Mouse (Mus musculus) fibroblast of lung, adult 2 months (primary cell): ENCODE measurements around the gene 1700008O03Rik.
A peak's percentile ranks its signal among the peaks of the same experiment; 100 is the strongest.

Experiments
- DNase-seq: peaks from one replicate; pipeline ENCODE4 v3.0.0-alpha.2; 2011; ENCODE audit warnings: low read depth

Gene 1700008O03Rik

GRCm38 (mm10) chr7:44385720-44386119, at the start of gene 1700008O03Rik:
Gene 1700008O03Rik (minus strand): TSS chr7:44385820.
- no peak for DNase-seq

- no peak for DNase-seq
These were observed 48.5 kb upstream of the 1700008O03Rik start for GRCm38 (mm10) chr7:44434089-44434488.

- DNase-seq: no peak
These were observed 47.8 kb upstream of the 1700008O03Rik start for GRCm38 (mm10) chr7:44433371-44433770.

- no peak for DNase-seq
These were observed 46.9 kb upstream of the 1700008O03Rik start for GRCm38 (mm10) chr7:44432550-44432949.

- no peak for DNase-seq
These were observed 44.2 kb upstream of the 1700008O03Rik start for GRCm38 (mm10) chr7:44429534-44430488.

- no peak for DNase-seq
These were observed 43.4 kb upstream of the 1700008O03Rik start, which contains the start of gene Lrrc4b for GRCm38 (mm10) chr7:44428968-44429521. Gene Lrrc4b (plus strand): TSS chr7:44429018.

GRCm38 (mm10) chr7:44428171-44428950, 42.7 kb upstream of the 1700008O03Rik start:
- DNase-seq: no peak

- no peak for DNase-seq
These were observed 42.0 kb upstream of the 1700008O03Rik start for GRCm38 (mm10) chr7:44427666-44428065.

GRCm38 (mm10) chr7:44413307-44413706, 27.7 kb upstream of the 1700008O03Rik start:
- DNase-seq: no peak

- DNase-seq: no peak
These were observed 25.5 kb upstream of the 1700008O03Rik start for GRCm38 (mm10) chr7:44411144-44411543.

- no peak for DNase-seq
These were observed 20.4 kb upstream of the 1700008O03Rik start for GRCm38 (mm10) chr7:44406015-44406355.

GRCm38 (mm10) chr7:44405346-44406014, 19.9 kb upstream of the 1700008O03Rik start:
- DNase-seq: peak; percentile 96

GRCm38 (mm10) chr7:44401673-44402072, 16.1 kb upstream of the 1700008O03Rik start:
- no peak for DNase-seq

- DNase-seq: no peak
These were observed 12.9 kb upstream of the 1700008O03Rik start for GRCm38 (mm10) chr7:44398570-44398969.

GRCm38 (mm10) chr7:44393284-44393683, 7.7 kb upstream of the 1700008O03Rik start:
- DNase-seq: no peak

GRCm38 (mm10) chr7:44392341-44392740, 6.7 kb upstream of the 1700008O03Rik start:
- no peak for DNase-seq

- DNase-seq: no peak
These were observed 6.2 kb upstream of the 1700008O03Rik start for GRCm38 (mm10) chr7:44391831-44392230.

- DNase-seq: no peak
These were observed 932 bp downstream of the 1700008O03Rik start for GRCm38 (mm10) chr7:44384716-44385059.

GRCm38 (mm10) chr7:44383980-44384715, 1.5 kb downstream of the 1700008O03Rik start, which contains the start of gene Syt3:
Gene Syt3 (plus strand): TSS chr7:44384102.
- no peak for DNase-seq

GRCm38 (mm10) chr7:44382541-44382940, 3.1 kb downstream of the 1700008O03Rik start:
- no peak for DNase-seq

GRCm38 (mm10) chr7:44378290-44378689, 7.3 kb downstream of the 1700008O03Rik start:
- no peak for DNase-seq
